Mouse (Mus musculus) kidney, adult 11 months (tissue): ENCODE results near the gene Tent4b.

Experiments
- DNase-seq: peaks from one replicate; pipeline ENCODE4 v3.0.0; 2022

The Tent4b gene

DNA sequence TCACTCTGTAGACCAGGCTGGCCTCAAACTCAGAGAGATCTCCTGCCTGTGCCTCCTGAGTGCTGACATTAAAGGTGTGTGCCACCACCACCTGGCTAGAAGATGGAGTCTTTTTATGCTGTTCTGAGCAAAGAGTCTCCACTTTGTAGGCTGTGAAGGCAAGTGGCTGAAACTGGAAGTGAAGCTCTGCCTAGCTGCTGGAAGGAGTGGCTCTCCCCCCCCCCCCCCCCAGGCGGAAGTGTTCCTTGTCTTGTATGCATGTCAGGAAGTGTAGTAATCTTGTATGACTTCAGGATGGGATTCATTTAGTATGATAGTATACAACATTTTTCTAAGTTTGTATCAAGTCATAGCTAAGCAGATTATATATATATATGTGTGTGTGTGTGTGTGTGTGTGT is 29.8 kb downstream of the Tent4b start:
- DNase-seq: no peak

DNA sequence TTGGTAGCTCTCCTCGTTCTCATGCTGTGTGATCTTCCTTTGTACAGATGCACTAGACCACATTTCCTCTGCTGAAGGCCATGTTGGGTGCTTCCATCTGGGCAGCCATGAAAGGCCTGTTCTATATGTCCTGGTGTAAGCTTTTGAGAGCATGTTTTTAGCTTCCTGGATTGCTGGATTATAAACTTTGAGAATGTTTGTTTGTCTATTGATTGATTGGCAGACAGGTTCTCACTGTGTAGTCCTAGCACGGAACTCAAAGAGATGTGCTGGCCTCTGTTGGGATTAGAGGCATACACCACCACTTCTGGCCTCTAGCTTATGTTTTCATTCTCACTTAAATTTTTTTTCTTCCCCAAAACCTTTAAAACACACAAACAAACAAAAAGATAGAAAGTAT is 37.7 kb downstream of the Tent4b start:
- DNase-seq: no peak

DNA sequence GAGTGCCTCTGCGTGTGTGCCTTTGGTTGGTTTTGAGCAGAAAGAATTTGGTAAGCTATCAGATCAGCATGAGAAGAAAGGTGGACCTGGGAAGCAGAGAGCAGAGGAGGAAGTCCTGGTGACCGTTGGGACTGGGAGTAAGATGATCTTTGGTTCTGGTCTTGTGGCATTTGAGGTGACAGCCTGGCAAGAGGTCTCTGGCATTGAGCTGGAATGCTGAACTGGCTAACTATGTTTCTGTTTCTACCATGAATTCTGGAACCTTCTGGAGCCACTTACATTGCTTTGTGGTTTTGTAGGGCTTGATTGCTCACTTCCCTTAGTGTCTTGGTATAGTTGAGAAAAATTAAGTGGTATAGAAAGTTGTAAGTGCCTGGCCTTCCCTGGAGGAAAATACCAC is 38.6 kb downstream of the Tent4b start:
- no peak for DNase-seq

DNA sequence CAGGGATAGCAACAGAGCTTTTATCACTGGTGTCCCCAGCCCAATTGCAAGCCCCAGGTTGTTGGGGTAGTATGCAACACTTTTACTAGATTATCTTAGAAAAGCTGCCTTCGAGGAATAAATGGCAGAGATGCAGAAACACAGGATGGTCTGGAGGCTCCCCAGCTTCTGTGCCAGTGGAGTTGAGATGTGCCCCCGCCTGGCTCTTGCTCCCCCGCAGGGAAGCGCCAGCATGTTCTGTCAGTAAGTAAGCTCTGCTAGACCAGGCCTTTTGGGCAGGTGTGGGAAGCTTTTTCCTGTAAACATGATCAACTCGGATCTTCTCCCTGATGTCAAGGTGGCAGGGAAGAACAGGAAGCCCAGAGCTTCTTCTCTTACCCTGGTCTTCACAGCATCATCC is 40.3 kb downstream of the Tent4b start:
- DNase-seq: no peak

DNA sequence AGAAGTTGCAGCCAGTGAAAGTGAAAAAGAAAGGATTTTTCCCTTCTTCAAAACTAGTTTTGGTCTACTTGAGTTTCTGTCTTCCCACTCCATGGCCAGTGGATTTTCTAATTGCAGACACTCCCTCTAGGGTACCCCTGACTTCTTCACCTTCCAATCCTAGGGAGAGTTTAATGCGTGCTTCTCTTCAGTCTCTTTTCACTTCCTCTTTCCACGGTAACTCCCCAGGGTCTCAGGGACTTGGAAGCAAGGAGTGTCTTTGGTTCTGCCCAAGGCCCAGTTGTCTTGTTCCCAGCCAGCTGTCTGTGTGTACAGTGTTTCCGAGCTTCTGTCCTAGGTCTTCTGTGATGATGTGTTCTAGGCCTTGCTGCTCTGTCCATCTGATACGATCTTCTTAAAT is 42.9 kb downstream of the Tent4b start:
- DNase-seq: no peak

DNA sequence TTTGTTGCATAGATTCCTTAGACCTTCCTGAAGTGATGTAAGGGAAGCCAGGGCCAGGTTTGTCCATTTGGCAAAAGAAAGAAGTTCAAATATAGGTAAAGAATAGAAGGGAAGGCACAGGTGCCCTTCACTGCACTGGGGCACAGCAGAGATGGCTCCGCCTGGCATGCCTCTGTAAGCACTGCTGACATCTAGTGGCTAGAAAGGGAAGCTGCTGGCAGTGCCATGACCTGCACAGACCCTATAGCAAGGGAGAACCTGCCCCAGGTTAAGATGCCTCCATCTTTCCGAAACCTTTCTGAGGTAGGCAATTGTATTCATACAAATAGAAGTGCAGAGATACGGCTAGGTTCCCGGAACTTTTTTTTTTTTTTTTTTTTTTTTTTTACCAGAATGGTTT is 45.3 kb downstream of the Tent4b start:
- peak; percentile 54 for DNase-seq

DNA sequence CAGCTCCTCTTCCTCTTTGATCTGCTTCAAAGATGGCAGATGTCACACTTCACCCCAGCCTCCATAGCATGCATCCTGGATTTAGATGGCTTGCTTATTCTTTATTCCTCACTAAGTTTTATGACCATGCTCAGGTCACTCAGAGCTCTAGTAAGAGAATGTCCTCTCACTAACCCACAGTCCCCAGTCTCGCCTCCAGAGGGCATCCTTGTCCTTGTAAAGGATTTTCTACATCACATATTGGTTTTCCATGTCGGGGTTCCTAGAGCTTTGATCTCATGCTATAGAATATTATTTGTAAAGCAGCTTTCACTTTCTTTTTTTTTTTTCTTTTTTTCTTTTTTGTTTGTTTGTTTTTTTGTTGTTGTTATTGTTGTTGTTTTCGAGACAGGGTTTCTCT is 53.8 kb downstream of the Tent4b start:
- no peak for DNase-seq

DNA sequence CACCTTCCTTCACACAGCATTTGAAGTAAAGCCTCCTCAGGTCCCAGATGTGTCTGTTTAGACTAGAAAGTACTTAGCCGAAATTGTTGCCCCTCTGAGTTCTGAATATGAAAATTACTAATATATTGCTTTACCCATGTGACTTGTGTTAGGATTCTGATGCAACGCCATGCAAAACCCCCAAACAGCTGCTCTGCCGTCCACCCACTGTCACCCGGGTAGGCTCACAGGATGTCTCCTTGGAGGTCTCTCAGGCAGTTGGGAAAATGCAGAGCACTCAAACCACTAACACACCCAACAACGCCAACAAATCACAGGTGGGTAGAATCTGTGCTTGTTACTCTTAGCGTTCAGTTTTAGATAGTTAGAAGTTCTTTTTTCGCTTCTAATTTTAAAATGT is 55.9 kb downstream of the Tent4b start:
- no peak for DNase-seq

DNA sequence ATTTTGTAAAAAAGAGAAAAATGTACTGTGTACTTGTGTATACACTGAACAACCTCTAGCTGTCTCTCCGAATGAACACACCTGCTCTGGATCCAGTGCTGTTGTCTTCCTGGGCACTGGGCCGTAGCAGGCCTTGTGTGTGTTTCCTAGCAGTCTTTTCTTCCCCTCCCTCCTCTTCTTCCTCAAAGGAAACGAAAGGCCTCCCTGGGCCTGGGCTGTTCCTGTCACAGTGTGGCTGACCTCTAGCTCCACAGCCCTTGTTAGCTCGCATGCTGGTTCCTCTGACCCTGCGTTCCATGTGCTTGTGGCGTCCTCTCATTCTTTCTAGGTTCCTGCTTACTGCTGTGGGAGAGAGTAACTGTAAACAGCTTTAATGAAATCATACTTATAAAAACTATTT is 59.0 kb downstream of the Tent4b start:
- DNase-seq: no peak

DNA sequence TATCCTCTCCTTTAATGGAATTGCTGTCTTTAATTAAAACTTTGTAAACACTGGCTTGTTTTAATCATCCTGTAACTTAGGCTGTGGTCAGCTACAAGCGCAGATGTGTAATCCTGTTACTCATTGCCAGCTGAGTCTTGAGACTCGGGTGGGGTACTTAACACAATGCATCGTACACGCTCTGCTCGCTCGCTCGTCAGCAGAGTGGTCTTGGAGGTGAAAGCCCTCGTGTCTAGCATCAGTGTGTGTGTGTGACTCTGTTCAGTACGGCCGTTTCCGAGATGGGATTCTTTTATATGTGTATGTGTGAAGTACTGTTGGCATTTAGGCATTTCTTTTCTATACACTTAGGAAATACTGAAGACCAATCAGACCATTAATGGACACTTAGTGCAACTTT is 59.5 kb downstream of the Tent4b start:
- DNase-seq: no peak

DNA sequence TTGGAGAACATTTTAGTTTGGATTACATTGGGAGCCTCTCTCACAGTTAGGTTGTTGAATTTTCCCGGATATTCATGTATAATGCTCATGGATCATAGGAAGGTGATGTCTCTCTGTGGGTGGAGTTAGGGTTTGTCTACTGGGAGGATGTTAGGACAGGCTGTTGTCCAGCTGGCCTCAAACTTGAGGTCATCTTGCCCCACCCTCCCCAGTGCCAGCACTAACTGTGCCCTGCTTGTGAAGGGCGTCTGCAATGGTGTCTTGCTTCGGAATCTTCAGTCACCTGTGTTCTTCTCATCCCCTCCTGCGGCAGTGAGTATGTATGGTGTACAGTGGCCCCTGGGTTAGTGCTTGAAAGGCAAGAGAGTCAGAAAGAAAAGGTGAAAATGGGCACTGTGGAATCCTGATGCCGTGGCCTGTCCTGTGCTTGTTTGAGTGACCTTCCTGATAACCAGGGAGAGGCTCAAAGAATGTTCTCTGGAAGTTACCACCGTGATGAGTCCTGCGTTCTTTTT is 61.5 kb downstream of the Tent4b start:
- no peak for DNase-seq

DNA sequence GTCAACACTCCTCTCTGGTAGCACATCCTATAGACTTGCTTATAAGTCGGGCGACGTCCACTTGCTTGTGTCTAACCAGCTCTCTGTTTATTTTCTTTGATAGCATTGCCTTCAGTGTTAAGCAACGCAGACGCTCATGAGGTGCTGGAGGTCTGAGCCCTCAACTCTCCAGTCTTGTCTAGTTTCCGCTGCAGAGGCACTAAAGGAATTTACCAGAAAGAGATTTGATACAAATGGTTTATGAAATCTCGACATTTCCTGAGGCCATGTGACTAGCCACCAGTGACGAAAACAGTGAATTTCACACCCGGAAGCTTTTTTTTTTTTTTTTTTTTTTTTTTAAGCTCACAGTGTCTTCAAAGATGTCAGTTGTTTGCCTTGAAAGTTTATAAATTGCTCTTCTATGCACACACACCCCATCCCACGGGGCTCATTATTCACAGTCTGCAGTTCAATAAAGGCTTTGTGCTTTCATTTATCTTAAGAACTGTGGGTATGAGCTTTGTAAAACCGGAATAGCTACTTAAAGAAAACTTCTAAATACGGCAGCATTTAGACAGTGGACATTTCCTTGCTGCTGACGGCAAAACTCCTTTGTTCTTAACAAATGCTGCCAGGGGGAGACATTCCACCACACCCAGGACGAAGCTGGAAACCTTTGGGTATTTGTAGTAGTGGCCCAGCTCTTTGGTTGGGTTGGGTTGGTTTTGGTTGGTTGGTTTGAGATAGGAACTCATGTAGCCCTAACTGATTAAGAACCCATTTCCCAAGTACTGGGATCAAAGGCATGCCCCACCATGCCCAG is 64.0 kb downstream of the Tent4b start:
- DNase-seq: no peak

DNA sequence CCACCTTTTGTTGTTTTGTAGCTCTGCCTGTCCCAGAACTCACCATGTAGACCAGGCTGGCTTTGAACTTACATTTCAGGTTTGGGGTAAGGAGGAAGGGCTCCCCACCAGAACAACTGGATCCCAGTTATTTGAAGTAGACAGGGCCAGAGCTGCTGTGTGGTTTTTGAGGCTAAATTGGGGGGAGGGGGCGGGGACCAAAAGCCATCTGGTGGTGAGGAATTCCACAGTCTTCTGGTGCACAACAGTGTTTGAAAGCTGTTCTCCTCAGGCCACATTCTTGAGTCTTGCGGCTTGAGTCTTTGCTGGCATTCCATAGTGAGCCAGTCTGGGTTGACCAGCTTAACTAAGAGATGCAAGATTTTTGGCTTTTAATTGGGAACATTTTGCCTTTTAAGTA is 66.5 kb downstream of the Tent4b start:
- DNase-seq: no peak

DNA sequence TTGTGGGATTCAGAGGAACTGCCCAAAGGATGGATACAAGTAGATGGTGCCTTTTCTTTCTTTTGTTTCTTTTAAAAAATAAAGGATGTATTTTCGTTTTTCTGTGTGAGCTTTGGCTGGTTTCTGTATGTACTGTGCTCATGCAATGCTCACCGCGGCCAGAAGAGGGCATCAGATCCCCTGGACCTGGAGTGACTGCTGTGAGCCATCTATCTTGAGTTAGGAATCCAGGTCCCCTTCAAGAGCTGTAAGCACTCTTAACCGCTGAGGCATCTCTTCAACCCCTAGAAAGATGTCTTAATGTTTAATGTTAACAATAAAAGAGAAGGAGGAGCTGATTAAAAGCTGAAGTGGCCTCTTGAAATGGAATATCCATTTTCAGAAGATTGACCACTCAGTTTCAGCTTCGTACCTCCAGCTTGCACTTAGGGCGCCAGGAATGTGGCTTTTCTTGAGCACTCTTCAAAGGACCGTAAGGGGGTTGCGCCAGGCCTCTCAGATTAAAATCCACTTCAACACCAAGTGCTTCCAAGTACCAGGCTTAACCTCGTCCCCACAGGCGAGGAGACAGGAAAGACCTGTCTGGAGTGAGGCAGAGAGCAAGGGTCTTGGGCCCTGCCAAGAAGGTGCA is 67.3 kb downstream of the Tent4b start:
- DNase-seq: peak; percentile 48

DNA sequence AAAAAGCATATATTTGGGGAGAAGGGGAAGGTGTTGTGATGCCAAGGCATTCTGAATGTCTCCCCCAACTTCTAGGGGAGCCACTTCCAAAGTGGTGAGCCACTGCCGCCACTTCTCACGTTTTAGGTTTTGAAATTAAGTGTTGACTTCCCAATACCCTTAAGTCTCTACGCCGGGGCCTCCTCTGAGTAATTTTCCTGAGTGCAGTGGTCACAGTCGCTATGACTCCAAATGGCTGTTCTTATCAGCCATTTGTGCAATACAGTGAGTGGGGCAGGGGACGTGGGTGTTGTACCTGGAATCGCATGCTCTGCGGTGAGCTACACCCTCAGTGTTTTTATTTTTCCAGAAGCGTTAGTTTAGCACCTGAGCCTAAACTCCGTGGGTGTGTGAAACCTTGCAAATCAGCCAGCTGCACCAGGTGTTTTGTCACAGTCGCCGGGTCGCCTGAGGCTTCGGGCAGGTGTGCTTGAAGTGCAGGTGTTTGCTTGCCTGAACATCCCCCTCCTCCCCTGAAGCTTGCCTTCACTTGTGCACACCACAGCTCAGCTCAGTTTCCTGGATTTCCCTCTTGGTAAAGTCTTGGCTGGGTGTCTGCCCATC is 67.9 kb downstream of the Tent4b start:
- no peak for DNase-seq

DNA sequence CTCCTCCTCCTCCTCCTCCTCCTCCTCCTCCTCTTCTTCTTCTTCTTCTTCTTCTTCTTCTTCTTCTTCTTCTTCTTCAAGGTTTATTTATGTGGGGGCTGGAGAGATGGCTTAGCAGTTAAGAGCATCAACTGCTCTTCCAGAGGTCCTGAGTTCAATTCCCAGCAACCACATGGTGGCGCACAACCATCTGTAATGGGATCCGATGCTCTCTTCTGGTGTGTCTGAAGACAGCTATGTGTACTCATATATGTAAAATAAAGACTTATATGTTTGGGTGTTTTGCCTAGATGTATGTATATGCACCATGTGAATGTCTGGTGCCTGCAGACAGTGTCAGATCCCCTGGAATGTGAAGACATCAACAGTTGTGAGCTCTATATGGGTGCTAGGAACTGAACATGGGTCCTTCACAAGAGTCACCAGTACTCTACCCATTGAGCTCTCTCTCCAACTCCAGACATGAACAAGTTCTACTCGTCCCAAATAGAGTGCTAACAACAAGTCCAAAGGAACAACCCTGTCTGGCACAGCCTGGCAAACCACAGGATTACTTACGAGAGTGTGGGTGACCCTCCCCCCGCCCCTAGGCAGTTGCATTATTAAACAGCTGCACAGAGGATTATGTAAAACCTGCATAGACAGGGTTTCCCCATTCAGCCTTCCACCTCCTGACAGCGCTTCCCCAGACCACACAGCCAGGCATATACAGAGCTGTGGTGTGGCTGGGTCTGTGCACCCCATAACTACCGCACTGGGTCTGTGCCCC is 70.3 kb downstream of the Tent4b start:
- DNase-seq: no peak

DNA sequence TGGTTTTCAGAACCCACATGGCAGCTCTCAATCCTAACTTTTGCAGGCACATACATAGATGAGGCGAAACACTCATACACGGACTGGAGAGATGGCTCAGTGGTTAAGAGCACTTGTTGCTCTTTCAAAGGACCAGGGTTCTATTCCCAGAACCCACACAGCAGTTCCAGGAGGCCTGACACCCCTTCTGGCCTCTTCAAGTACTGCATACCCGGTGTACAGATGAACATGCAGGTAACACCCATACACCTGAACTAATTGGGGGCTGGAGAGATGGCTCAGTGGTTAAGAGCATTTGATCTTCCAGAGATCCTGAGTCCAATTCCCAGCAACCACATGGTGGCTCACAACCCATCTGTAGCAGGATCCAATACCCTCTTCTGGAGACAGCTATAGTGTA is 71.1 kb downstream of the Tent4b start:
- no peak for DNase-seq

DNA sequence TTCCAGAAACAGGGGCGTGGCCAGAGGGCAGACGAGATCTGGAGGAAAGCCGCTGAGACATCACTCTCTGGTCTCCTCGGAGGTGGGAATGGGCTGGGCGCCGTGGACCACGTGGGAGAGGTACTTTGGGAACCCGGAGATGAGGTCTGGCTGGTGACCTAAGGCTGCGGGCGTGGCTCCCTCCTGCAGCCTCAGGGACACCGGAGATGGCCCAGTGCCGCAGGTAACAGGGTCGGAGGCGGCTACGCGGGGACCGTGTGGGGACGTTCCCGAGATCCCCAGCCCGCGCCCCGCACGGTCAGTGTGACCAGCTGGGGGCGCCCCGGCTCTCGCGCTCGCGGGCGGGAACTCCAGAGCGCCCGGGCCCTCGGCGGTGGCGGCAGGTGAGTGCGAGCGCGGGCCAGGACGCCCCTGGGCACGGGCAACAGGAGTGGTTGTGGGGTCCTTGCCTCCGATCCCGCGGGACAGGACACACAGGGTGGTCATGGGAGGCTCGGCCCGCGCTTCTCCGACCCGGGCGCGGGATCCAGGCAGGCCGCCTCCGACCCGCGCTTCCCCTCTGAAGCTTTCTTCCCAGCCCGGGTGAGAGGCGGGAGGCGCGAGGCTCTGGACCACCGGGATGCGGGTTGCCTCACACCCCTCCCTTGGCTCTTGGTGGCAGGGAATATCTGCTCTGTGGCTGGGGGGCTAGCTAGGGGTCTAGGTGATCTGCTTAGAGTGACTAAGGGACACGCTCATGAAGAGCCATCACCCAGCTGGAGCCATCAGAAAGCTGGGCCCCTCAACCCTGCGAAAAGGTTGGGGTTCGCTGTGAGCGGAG is 73.4 kb downstream of the Tent4b start, which contains the start of gene Adcy7:
Adcy7 (plus strand) TSS at position 173 of the 820 bp plus-strand sequence.
- DNase-seq: no peak

DNA sequence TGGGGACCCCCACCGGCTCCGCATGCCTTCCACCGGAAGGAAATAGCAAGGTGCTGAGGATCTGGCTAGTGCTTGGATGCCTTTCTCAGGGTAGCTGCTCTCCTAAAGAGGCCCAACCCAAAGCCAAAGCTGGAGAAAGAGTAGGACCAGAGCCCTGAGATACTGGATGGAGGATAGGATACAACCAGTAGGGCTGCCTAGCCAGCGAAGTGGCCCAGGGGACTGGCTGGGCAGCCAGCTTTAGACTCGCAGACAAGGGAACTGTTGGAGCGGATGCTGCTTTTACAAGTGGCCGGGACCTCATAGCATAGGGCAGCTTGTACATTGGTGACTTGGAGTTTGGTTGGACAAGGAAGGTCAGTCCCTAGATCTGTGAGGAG is 74.0 kb downstream of the Tent4b start:
- no peak for DNase-seq

DNA sequence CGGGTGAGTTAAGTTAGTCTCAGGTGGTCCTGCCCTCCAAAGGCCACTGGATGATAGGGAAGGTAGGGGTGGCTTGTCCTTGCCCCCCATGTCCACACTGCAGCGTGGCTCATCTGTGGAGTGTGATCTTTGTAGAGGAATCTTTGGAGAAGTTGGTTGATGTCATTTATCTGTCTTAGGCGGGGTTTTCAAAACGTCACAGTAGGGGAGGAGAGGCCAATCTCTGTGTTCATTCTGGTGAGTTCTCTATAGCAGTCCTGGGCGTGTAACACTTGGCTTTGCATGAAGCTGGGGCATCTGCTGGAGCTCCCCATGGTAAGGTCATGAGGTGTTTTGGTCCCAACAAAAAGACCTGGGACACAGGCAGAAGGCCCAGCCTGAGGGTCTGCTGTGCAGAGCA is 75.1 kb downstream of the Tent4b start:
- DNase-seq: no peak

DNA sequence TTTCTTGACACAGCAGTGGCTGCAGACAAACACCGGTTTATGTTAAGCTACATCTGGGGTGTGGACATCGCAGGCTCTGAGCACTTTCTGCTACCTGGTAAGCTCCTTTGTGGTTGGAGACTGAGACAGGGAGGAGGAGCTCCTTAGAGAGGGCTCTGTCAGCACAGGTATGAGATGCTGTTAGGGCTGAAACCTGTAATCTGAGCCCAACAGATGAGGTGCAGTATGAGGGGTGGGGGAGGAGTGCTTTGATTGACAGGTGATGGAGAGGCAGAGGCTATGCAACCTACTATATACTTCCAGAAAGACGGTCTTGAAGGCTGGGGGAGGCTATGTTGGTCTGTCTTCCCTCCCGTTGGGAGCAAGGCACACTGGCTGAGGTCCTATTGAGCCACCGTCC is 80.2 kb downstream of the Tent4b start:
- DNase-seq: no peak

DNA sequence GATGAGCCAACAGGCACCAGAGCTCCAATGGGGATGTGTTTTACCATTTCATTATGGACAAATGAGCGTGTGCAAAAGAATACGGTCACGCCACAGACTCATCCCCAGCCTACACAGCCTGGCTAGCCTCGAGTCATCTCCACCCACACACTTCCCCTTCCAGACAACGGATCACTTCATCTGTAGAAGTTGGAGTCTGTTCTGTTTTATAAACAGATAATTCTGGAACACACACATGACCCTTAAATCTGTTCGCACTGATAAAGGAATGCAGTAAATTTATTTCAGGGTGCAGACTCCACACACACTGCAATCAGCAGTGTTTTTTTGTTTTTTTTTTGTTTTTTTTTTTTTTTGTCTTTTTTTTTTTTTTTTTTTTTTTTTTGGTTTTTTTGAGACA is 80.7 kb downstream of the Tent4b start:
- DNase-seq: no peak

DNA sequence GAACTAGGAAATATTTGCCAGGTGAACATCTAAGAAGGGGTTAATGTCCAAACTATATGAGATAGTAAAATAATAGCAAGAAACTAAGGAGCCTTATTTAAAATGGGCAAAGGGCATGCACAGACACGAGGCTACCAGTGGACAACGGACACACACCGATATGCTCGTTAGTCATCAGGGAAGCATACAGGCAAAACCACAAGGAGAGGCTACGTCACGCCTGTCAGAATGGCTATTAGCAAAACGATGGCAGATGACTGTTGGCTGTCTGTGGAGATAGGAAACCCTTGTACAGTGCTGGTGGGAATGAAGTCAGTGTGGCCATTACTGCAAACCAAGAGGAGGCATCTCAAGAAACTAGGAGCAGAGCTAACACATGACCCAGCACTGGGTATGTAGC is 81.9 kb downstream of the Tent4b start:
- no peak for DNase-seq
